Mouse (Mus musculus) heart, postnatal 0 days (tissue): Measurements from ENCODE around the gene Gm4779. TPM values are rescaled to one million over a fixed set of nuclear protein-coding genes. Genes with fewer than 3 reads are reported as not detected.

Source experiments
- ATAC-seq: fragments of 200-750 bp; cut with Nextera tagmentation; 2 replicates; pipeline ENCODE4 v1.8.0; 2017; ENCODE audit warnings: low read depth, moderate number of reproducible peaks, moderate library complexity; ENCODE audit not compliant: insufficient read depth
- DNase-seq: peaks from one replicate; pipeline ENCODE4 v3.0.0-alpha.2; 2016; ENCODE audit warnings: low spot score
- H3K27ac ChIP-seq: fragments of 300-500 bp; sonication (generic); 2 replicates; pipeline ENCODE4 v1.5.1; 2014; ENCODE audit warnings: low read depth, mild to moderate bottlenecking
- H3K27me3 ChIP-seq: fragments of 300-500 bp; sonication (generic); 2 replicates; pipeline ENCODE4 v1.6.1; 2014; ENCODE audit warnings: low read length, mixed read lengths; ENCODE audit not compliant: control insufficient read depth, insufficient read depth
- H3K36me3 ChIP-seq: fragments of 300-500 bp; sonication (generic); replicated peaks from 2 replicates; pipeline ENCODE4 v1.6.1; 2014; ENCODE audit warnings: low read length, mixed read lengths; ENCODE audit not compliant: control insufficient read depth, insufficient read depth
- H3K4me1 ChIP-seq: fragments of 300-500 bp; sonication (generic); 2 replicates; pipeline ENCODE4 v1.6.1; 2014; ENCODE audit warnings: antibody characterized with exemption; ENCODE audit not compliant: control insufficient read depth, insufficient read depth
- H3K4me2 ChIP-seq: fragments of 300-500 bp; sonication (generic); 2 replicates; pipeline ENCODE4 v1.6.1; 2014; ENCODE audit warnings: low read depth, mild to moderate bottlenecking, low read length, moderate library complexity
- H3K4me3 ChIP-seq: fragments of 300-500 bp; sonication (generic); 2 replicates; pipeline ENCODE4 v1.5.1; 2014; ENCODE audit warnings: low read depth, low read length
- H3K9ac ChIP-seq: fragments of 300-500 bp; sonication (generic); replicated peaks from 2 replicates; pipeline ENCODE4 v1.6.1; 2014; ENCODE audit warnings: low read depth, low read length, mixed read lengths
- H3K9me3 ChIP-seq: fragments of 300-500 bp; sonication (generic); replicated peaks from 2 replicates; pipeline ENCODE4 v1.6.1; 2016; ENCODE audit warnings: low read length; ENCODE audit not compliant: control insufficient read depth
- CTCF ChIP-seq: IDR thresholded peaks from 2 replicates; pipeline ENCODE4 v1.5.1; 2016; ENCODE audit warnings: antibody characterized with exemption, control low read depth, low read depth
- EP300 ChIP-seq: IDR thresholded peaks from 2 replicates; pipeline ENCODE4 v1.6.1; 2016; ENCODE audit warnings: antibody characterized with exemption, low read depth
- WGBS: fragments of 180-500 bp; shearing (Covaris S2); extraction: QIAGEN DNeasy Blood & Tissue Kit; methylation state at CpG from one replicate; pipeline ENCODE4 v1.1.7; 2014; 5-methylcytosine and 5-hydroxymethylcytosine counted together
- polyA plus RNA-seq: library from polyadenylated mRNA; unstranded; fragments of >200 nt; fragmentation: Nextera tagmentation; extraction: Ambion mirVana; gene quantifications from 2 replicates; pipeline ENCODE4 v1.2.1, GENCODE M21; 2015
- total RNA-seq: library from RNA; depleted of rRNA; stranded (reverse); fragments of >200 nt; gene quantifications from 2 replicates; pipeline ENCODE4 v1.2.3, GENCODE M21; 2014; ENCODE audit warnings: low replicate concordance

The Gm4779 gene
- total and polyA plus RNA-seq, 2 experiments from 2014 or later, result 0.41 TPM; not detected in 1

DNA sequence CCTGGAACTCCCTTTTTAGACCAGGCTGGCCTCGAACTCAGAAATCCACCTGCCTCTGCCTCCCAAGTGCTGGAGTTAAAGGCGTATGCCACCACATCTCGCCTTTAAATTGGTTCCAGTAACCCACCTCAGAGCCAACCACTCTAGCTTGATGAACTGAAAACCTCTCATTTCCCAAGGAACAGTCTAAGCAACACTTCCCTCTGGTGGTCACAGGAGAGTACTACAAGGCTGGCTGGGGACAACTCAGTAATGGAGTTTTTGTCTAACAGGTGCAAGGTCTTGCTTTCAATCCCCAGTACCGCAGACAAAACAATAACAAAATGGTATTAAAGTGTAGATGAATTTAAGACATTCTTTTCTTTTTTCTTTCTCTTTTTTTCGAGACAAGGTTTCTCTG, 22.2 kb downstream of the Gm4779 start:
- 27% methylated on average over 5 of the region's 5 CpGs for WGBS
- Histone ChIP-seq H3K4me2 (no peak overlapping the region), H3K36me3 (no peaks in the 10 kb centered on the region), H3K4me1 (no peaks in the 10 kb centered on the region), H3K9ac (no peak overlapping the region), H3K9me3 (no peaks in the 10 kb centered on the region), H3K4me3 (no peak overlapping the region), H3K27me3 (no peaks in the 10 kb centered on the region), H3K27ac (no peak overlapping the region)
- DNase-seq (peak; percentile 25), ATAC-seq (no peak)
- TF ChIP-seq CTCF, result peak; percentile 78
- no peak for TF ChIP-seq EP300

DNA sequence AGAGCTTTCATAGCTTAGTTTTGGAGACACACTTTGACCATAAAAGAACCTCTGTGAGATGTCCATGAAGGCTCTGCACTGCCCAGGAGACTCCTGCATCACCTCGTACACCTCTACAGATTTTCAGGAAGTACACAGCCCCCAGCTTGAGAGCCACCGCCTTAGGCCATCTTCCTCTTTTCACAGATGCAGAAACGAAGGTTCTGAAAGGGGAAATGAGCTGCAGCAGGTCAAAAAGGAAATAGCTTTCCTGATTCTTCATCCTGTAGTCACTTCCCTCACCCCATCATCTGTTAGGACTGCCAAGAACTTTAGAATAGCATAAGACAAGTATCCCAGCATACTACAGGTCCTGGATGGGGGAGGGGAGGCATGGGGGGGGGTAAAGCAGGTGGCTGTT, 23.9 kb downstream of the Gm4779 start:
- WGBS, result 37% methylated on average over 3 of the region's 3 CpGs
- TF ChIP-seq EP300, result no peak
- TF ChIP-seq CTCF, result no peak

DNA sequence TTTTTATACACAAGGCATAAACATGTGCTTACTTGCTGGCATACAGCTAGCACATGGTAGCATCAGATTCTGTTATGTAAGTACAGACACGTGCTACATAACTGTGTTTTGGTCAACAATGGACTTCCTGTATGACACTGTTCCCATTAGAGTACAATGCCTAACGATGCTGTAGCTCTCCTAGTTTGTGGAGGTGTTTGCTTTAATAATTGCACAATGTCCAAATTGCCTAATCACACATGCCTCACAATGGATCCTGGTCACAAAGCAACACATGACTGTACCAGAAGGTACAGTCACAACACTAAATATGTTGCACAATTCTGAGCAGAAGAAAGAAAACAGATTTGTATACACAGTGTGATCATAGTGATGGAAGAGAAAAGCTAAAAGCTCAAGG, 24.7 kb downstream of the Gm4779 start:
- Histone ChIP-seq H3K9ac (no peak overlapping the region), H3K4me1 (no peaks in the 10 kb centered on the region), H3K36me3 (no peaks in the 10 kb centered on the region), H3K27ac (no peak overlapping the region), H3K27me3 (no peaks in the 10 kb centered on the region), H3K4me3 (no peak overlapping the region), H3K4me2 (no peak overlapping the region), H3K9me3 (no peaks in the 10 kb centered on the region)
- WGBS, result 41% methylated on average over 2 of the region's 2 CpGs
- TF ChIP-seq CTCF (no peak), EP300 (no peak)
- DNase-seq (no peak), ATAC-seq (no peak)

More for the DNA sequence above, 23.9 kb downstream of the Gm4779 start:
- Histone ChIP-seq H3K9ac (no peak overlapping the region), H3K27ac (no peak overlapping the region), H3K4me1 (no peaks in the 10 kb centered on the region), H3K4me2 (no peak overlapping the region), H3K27me3 (no peaks in the 10 kb centered on the region), H3K9me3 (no peaks in the 10 kb centered on the region), H3K4me3 (no peak overlapping the region), H3K36me3 (no peaks in the 10 kb centered on the region)
- ATAC-seq, result no peak
- no peak for DNase-seq

DNA sequence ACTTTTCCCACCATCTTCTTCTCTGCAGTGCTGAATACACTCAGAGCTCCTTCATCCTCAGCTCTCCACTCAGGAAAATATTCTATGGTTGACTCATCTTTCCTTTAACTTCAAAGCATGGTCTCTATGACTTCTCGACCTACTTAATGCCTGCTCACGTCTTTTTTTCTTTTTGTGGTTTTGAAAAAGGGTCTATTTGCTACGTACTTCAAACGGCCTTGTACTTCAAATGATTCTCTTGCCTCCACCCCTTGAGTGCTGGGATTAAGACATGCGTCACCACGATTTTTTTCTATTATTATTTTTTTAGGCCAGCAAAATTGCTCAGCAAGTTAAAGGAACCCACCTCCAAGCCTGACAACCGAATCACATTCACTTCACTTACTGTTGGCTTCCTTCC, 26.9 kb downstream of the Gm4779 start:
- DNase-seq (no peak), ATAC-seq (no peak)
- H3K27me3 ChIP-seq, result no peaks in the 10 kb centered on the region
- no peak overlapping the region for H3K4me3 ChIP-seq
- no peaks in the 10 kb centered on the region for H3K9me3 ChIP-seq
- no peak overlapping the region for H3K9ac ChIP-seq
- H3K4me1 ChIP-seq, result no peaks in the 10 kb centered on the region
- WGBS, result 54% methylated on average over 7 of the region's 7 CpGs
- no peaks in the 10 kb centered on the region for H3K36me3 ChIP-seq
- no peak overlapping the region for H3K4me2 ChIP-seq
- no peak for TF ChIP-seq CTCF
- no peak for TF ChIP-seq EP300
- no peak overlapping the region for H3K27ac ChIP-seq

DNA sequence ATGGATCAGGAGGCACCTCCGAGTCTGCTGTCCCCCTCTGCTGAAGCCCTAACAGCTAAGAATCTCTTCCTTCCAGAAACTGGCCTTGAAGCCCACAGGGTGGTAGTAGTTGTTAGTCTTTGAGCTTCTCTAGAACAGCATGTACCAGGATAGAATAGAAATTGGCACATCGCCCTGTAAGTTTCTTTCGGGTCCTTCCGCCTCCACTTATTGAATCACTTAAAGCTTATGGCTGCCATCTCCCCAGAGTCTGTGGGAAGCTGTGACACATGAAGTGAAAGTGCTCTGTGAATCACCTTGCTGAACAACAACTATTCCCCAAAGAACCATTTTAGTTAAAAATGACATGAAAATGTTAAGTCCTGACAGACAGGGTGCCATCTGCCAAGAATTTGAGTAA, 29.1 kb downstream of the Gm4779 start:
- H3K4me3 ChIP-seq, result no peak overlapping the region
- H3K4me1 ChIP-seq, result no peaks in the 10 kb centered on the region
- TF ChIP-seq CTCF, result no peak
- TF ChIP-seq EP300, result no peak
- ATAC-seq (no peak), DNase-seq (no peak)
- 63% methylated on average over 4 of the region's 4 CpGs for WGBS
- H3K9me3 ChIP-seq, result no peaks in the 10 kb centered on the region
- H3K27ac ChIP-seq, result no peak overlapping the region
- H3K36me3 ChIP-seq, result no peaks in the 10 kb centered on the region
- no peak overlapping the region for H3K9ac ChIP-seq
- no peak overlapping the region for H3K4me2 ChIP-seq
- no peaks in the 10 kb centered on the region for H3K27me3 ChIP-seq

DNA sequence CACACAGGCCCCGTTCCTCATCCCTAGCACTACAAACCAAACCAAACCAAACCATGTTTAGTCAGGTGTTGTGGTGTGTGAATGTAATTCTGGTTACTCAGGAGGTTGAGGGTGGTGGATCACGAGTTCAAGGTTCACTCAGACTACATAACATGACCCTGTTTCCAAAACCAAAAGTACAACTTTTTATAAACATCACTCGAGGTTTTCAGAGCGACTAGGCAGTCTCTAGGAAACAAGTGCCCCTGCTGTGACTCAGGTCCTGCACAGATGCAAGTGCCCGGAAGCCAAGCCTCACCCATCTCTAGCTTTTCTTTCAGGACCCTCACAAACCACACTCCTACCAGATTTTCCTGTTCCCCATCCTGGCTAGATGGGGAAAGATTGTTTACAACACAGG, 29.6 kb downstream of the Gm4779 start:
- H3K27ac ChIP-seq, result no peak overlapping the region
- H3K4me1 ChIP-seq, result no peaks in the 10 kb centered on the region
- ATAC-seq (no peak), DNase-seq (no peak)
- H3K9me3 ChIP-seq, result no peaks in the 10 kb centered on the region
- H3K36me3 ChIP-seq, result no peaks in the 10 kb centered on the region
- no peak overlapping the region for H3K4me2 ChIP-seq
- no peaks in the 10 kb centered on the region for H3K27me3 ChIP-seq
- 71% methylated on average over 5 of the region's 5 CpGs for WGBS
- H3K9ac ChIP-seq, result no peak overlapping the region
- TF ChIP-seq EP300 (no peak), CTCF (no peak)
- no peak overlapping the region for H3K4me3 ChIP-seq
